In the genomic region with DNA sequence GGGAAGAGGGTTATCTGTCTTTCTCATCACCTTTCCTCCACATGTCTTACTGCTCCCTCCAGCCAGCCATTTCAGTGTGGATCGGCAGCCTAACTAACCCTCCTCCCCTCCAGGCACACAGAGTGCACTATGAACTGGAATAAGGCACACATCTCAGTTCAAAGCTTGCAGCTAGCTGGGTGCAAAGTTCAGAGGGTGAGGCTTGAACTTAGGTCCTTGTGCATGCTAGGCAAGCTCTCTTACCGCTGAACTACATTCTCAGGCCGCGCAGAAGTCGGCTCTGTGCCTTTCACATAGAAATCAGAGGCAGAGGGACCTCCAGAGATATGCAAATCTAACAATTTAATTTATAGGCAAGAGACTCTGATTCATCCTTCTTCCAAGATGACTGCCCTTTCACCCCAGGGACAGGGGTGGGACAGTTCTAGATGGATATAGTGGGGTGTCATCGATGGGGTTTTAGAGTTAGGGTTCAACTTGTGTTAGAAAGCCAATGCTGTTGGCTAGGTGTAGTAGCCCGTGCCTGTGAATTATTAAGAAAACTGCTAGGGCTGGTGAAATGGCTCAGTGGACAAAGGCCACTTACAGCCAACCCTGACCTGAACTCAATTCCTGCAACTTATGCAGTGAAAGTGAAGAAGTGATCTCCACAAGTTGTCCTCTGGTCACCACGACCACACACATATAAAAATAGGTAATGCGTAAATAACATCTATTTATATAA, we compare ENCODE assay signal across 13 mouse cellular contexts. TPM values are rescaled to one million over a fixed set of nuclear protein-coding genes. Genes with fewer than 3 reads are reported as not detected.
DNase-seq lines count a peak whose midpoint lies in the region; ATAC-seq and TF ChIP-seq lines count a peak whose summit lies in the region.
"Had no signal": no experiment of that assay in that cellular context is flagged by ENCODE, and none has a peak within 500 bp of the region (broad histone marks: within the 10 kb centered on the region; RNA-seq: fewer than 3 reads in every experiment).

No protein-coding gene starts in this region.

- peak; percentile 98 for ATAC-seq in intestine, embryonic 16.5 days
- peak; percentile 47 for ATAC-seq in liver, embryonic 14.5 days (ENCODE audit: insufficient read depth)
- ATAC-seq: midbrain, embryonic 13.5 days had no signal

- no peak for TF ChIP-seq EP300 in liver, embryonic 14.5 days (IDR thresholded peaks at IDR 0.05; ENCODE audit: low read depth)

- WGBS in bone marrow, adult 2 months, result 88% methylated on average over 9 of the region's 9 CpGs
- 65% methylated on average over 9 of the region's 9 CpGs for WGBS in intestine, embryonic 16.5 days
- WGBS in liver, embryonic 14.5 days (ENCODE audit: insufficient replicate concordance), result 68% methylated on average over 9 of the region's 9 CpGs

- H3K36me3 ChIP-seq in intestine, embryonic 16.5 days (ENCODE audit: control insufficient read depth, insufficient read depth, low read length), result no peaks in the 10 kb centered on the region
- H3K36me3 ChIP-seq in liver, embryonic 14.5 days (replicated peaks; ENCODE audit: control insufficient read depth, insufficient read depth, low read depth), result no peaks in the 10 kb centered on the region
- H3K36me3 ChIP-seq: heart, embryonic 15.5 days; limb, embryonic 13.5 days; midbrain, embryonic 13.5 days had no signal

- no peaks in the 10 kb centered on the region; the same call in 1 of the 2 replicates for H3K4me1 ChIP-seq in bone marrow, adult 2 months (ENCODE audit: control insufficient read depth, insufficient read depth, low read length)
- no peaks in the 10 kb centered on the region for H3K4me1 ChIP-seq in intestine, embryonic 16.5 days (ENCODE audit: control insufficient read depth, insufficient read depth, low read length)
- H3K4me1 ChIP-seq in liver, embryonic 14.5 days (replicated peaks; ENCODE audit: control insufficient read depth in 2 of 2, insufficient read depth in 2 of 2, low read length in 1 of 2), result peaks cover 37 to 57% of the 10 kb centered on the region in 2 experiments
- H3K4me1 ChIP-seq: heart, embryonic 15.5 days; limb, embryonic 13.5 days; midbrain, embryonic 13.5 days had no signal

- H3K27me3 ChIP-seq in intestine, embryonic 16.5 days (replicated peaks; ENCODE audit: control insufficient read depth, insufficient read depth, low read length), result no peaks in the 10 kb centered on the region
- H3K27me3 ChIP-seq in liver, embryonic 14.5 days (ENCODE audit: control insufficient read depth, insufficient read depth, low read length), result no peaks in the 10 kb centered on the region
- H3K27me3 ChIP-seq: heart, embryonic 15.5 days; limb, embryonic 13.5 days; midbrain, embryonic 13.5 days had no signal

- H3K9ac ChIP-seq in intestine, embryonic 16.5 days (ENCODE audit: low read depth, low read length), result no peak overlapping the region; the same call in 1 of the 2 replicates
- H3K9ac ChIP-seq in liver, embryonic 14.5 days (replicated peaks), result peak overlapping the region; percentile 63
- H3K9ac ChIP-seq: heart, embryonic 15.5 days; limb, embryonic 13.5 days; midbrain, embryonic 13.5 days had no signal

- H3K27ac ChIP-seq in bone marrow, adult 2 months (ENCODE audit: control insufficient read depth, insufficient read depth, low read depth, low read length, poor library complexity), result peak overlapping the region; percentile 46
- H3K27ac ChIP-seq in intestine, embryonic 16.5 days (ENCODE audit: low read length), result peak overlapping the region; percentile 85
- H3K27ac ChIP-seq in liver, embryonic 14.5 days, result peak overlapping the region; percentile 98
- H3K27ac ChIP-seq: heart, embryonic 15.5 days; limb, embryonic 13.5 days; midbrain, embryonic 13.5 days had no signal

- TF ChIP-seq CTCF in bone marrow, adult 2 months (IDR thresholded peaks at IDR 0.05; ENCODE audit: control insufficient read depth, insufficient read depth, low read length), result no peak
- TF ChIP-seq CTCF in liver, embryonic 14.5 days (IDR thresholded peaks at IDR 0.05; ENCODE audit: low read depth), result no peak

- TF ChIP-seq POLR2A in bone marrow, adult 2 months (IDR thresholded peaks at IDR 0.05; ENCODE audit: borderline replicate concordance, control insufficient read depth, low read depth, low read length), result no peak

- H3K9me3 ChIP-seq in intestine, embryonic 16.5 days (ENCODE audit: control insufficient read depth, low read length), result no peaks in the 10 kb centered on the region
- H3K9me3 ChIP-seq in liver, embryonic 14.5 days (ENCODE audit: control insufficient read depth, low read length), result no peaks in the 10 kb centered on the region
- H3K9me3 ChIP-seq: heart, embryonic 15.5 days; limb, embryonic 13.5 days; midbrain, embryonic 13.5 days had no signal

- DNase-seq in kidney, postnatal 14 days, result peak; percentile 72
- no peak for DNase-seq in liver, embryonic 14.5 days (ENCODE audit: low read depth in 3 of 3, low spot score in 3 of 3)
- no peak for DNase-seq in thymus, adult 18-20 months
- DNase-seq in right cerebral cortex, postnatal 14 days, result no peak
- no peak for DNase-seq in urinary bladder, postnatal 4 days (ENCODE audit: low spot score in 2 of 2)
- DNase-seq in urinary bladder, postnatal 14 days (ENCODE audit: low spot score), result no peak
- DNase-seq: cerebellum, adult 2 months; lung, postnatal 36 days had no signal

- H3K4me3 ChIP-seq in bone marrow, adult 2 months (replicated peaks; ENCODE audit: control insufficient read depth, low read depth, low read length), result no peak overlapping the region
- no peak overlapping the region for H3K4me3 ChIP-seq in intestine, embryonic 16.5 days (ENCODE audit: low read length)
- no peak overlapping the region for H3K4me3 ChIP-seq in liver, embryonic 14.5 days (ENCODE audit: insufficient read depth in 1 of 2, low read depth in 2 of 2, low read length in 2 of 2)
- H3K4me3 ChIP-seq: heart, embryonic 15.5 days; limb, embryonic 13.5 days; midbrain, embryonic 13.5 days had no signal

- H3K4me2 ChIP-seq in intestine, embryonic 16.5 days (ENCODE audit: low read depth, low read length), result peak overlapping the region; percentile 30; the same call in 1 of the 2 replicates
- peak overlapping the region; percentile 63 for H3K4me2 ChIP-seq in liver, embryonic 14.5 days (ENCODE audit: low read depth)
- H3K4me2 ChIP-seq: heart, embryonic 15.5 days; limb, embryonic 13.5 days; midbrain, embryonic 13.5 days had no signal

RNA-seq across cellular contexts. Expression of a gene that starts 16.9 kb away (rescaled TPM):
- 37.4 and 67.8 TPM in 2 replicates for polyA plus RNA-seq in bone marrow, adult 2 months (2011; ENCODE audit: insufficient read depth, insufficient read length, low replicate concordance, missing spikeins)
- polyA plus RNA-seq in intestine, embryonic 16.5 days (2015; fragmentation: Nextera tagmentation; extraction: Ambion mirVana), result 46.5 and 52.1 TPM in 2 replicates
- 12.4 and 16.9 TPM in 2 replicates for polyA plus RNA-seq in liver, embryonic 14.5 days (2012; rRNA removed)
- polyA plus RNA-seq in liver, embryonic 14.5 days (2014; fragmentation: Nextera tagmentation; extraction: Ambion mirVana), result 21.4 and 24.4 TPM in 2 replicates

RNA-seq across cellular contexts. Expression of a gene that starts 17.2 kb away (rescaled TPM):
- polyA plus RNA-seq in bone marrow, adult 2 months (2011; ENCODE audit: insufficient read depth, insufficient read length, low replicate concordance, missing spikeins), result 76.7 and 82.1 TPM in 2 replicates
- 51.1 and 51.4 TPM in 2 replicates for polyA plus RNA-seq in intestine, embryonic 16.5 days (2015; fragmentation: Nextera tagmentation; extraction: Ambion mirVana)
- polyA plus RNA-seq in liver, embryonic 14.5 days (2012; rRNA removed), result 26.2 and 30.8 TPM in 2 replicates
- 47.3 and 52.4 TPM in 2 replicates for polyA plus RNA-seq in liver, embryonic 14.5 days (2014; fragmentation: Nextera tagmentation; extraction: Ambion mirVana)

RNA-seq across cellular contexts. Expression of a gene that starts 56.9 kb away (rescaled TPM):
- 30.9 and 64.5 TPM in 2 replicates for polyA plus RNA-seq in bone marrow, adult 2 months (2011; ENCODE audit: insufficient read depth, insufficient read length, low replicate concordance, missing spikeins)
- 41.0 and 44.3 TPM in 2 replicates for polyA plus RNA-seq in intestine, embryonic 16.5 days (2015; fragmentation: Nextera tagmentation; extraction: Ambion mirVana)
- 17.7 and 18.9 TPM in 2 replicates for polyA plus RNA-seq in liver, embryonic 14.5 days (2012; rRNA removed)
- 17.2 and 24.8 TPM in 2 replicates for polyA plus RNA-seq in liver, embryonic 14.5 days (2014; fragmentation: Nextera tagmentation; extraction: Ambion mirVana)

Comparison
In these comparisons a context has a peak if more than half of its experiments do, and no peak if none do; other contexts are left out.
1. H3K27ac ChIP-seq: peak in every context shown above with its lines; median percentile 98 in liver, embryonic 14.5 days; 85 in intestine, embryonic 16.5 days; 46 in bone marrow, adult 2 months.